Mouse (Mus musculus): ENCODE measurements at regions not wholly inside any gene's neighbourhood (a gene's known extent, or its start where the extent isn't known, plus 50 kb on each side); places are given as distances from the start of the nearest gene placed in this dataset.

DNA sequence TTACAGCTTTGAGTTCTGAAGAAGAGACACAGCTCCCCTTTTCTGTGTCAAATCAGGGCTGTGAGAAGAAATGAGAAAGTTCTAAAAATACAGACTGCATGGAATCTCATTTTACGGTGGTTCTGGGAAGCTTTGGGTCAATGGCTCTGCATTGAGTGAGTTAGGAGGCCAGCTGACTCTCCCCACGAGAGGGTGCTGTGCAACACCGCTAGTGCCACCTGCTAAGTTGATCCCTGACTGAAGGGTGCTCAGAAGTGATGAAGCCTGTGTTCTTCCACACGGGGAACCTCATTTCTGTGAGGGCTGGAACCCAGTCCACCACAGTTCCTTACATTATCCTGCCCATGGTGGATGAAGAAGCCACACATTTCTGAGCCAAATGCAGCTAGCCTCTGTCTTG lies 159.5 kb upstream of the Eef2kmt start:
- TF ChIP-seq CTCF (conservative IDR thresholded peaks at IDR 0.05; ENCODE audit: insufficient read depth, insufficient read length, low read depth, low read length): 0 out of 2 replicates have a peak, but pooled peaks have one; percentile 15
- TF ChIP-seq POLR2A (IDR thresholded peaks at IDR 0.05; ENCODE audit: low read depth, low read length): no peak
